Mouse (Mus musculus): Measurements from ENCODE around the gene Nipa1.

GRCm38 (mm10) chr7:56011018-56011333, 8.8 kb downstream of the Nipa1 start:
- TF ChIP-seq CTCF (IDR thresholded peaks at IDR 0.05; ENCODE audit: low read depth): no peak
- no peak for TF ChIP-seq EP300 (IDR thresholded peaks at IDR 0.05; ENCODE audit: low read depth)
